In genomic region chr1:73715571-73715970, GRCm38 (mm10) we compare ENCODE assay signal across 25 mouse cellular contexts.
A peak's percentile ranks its signal among the peaks of the same experiment; 100 is the strongest.
DNase-seq lines count a peak whose midpoint lies in the region; ATAC-seq and TF ChIP-seq lines count a peak whose summit lies in the region.
"Had no signal": no experiment of that assay in that cellular context is flagged by ENCODE, and none has a peak within 500 bp of the region (broad histone marks: within the 10 kb centered on the region; RNA-seq: fewer than 3 reads in every experiment).

No protein-coding gene starts in this region.

- DNase-seq in cerebellum, adult 2 months: no peak
- DNase-seq in cerebellum, postnatal 25 days: no peak
- DNase-seq in heart, postnatal 0 days (ENCODE audit: low spot score): no peak
- DNase-seq in layer of hippocampus, adult 2 months (ENCODE audit: low spot score in 2 of 2): no peak
- DNase-seq in layer of hippocampus, postnatal 25 days (ENCODE audit: extremely low spot score in 1 of 2, low spot score in 1 of 2): no peak
- DNase-seq in midbrain, postnatal 0 days (ENCODE audit: low spot score): no peak
- DNase-seq in midbrain, embryonic 14.5 days: no peak
- DNase-seq: adrenal gland, adult 8-10 months; cerebellum, adult 8-10 months; gastrocnemius, postnatal 10 days; kidney, postnatal 4 days; right cerebral cortex, adult 18-20 months; right cerebral cortex, postnatal 4 days had no signal

- TF ChIP-seq POLR2A in cerebellum, adult 2 months (IDR thresholded peaks at IDR 0.05; ENCODE audit: borderline replicate concordance, insufficient read depth, low read length): no peak

- ATAC-seq in heart, postnatal 0 days (ENCODE audit: insufficient read depth, low read depth): no peak
- no peak for ATAC-seq in heart, embryonic 11.5 days (replicated peaks; ENCODE audit: insufficient number of reproducible peaks, low FRiP score, low TSS enrichment)
- ATAC-seq in midbrain, postnatal 0 days (ENCODE audit: low FRiP score): no peak
- ATAC-seq in midbrain, embryonic 14.5 days (ENCODE audit: low FRiP score, low TSS enrichment): no peak
- ATAC-seq: intestine, embryonic 16.5 days; midbrain, embryonic 16.5 days had no signal

- peaks cover 31% of the 10 kb centered on the region for H3K4me1 ChIP-seq in cerebellum, adult 2 months (ENCODE audit: control insufficient read depth, insufficient read depth, low read length)
- peaks cover 12% of the 10 kb centered on the region for H3K4me1 ChIP-seq in heart, postnatal 0 days (ENCODE audit: control insufficient read depth, insufficient read depth)
- H3K4me1 ChIP-seq in heart, embryonic 11.5 days (ENCODE audit: control insufficient read depth, insufficient read depth, low read length): peaks cover 5% of the 10 kb centered on the region; the same call in 1 of the 2 replicates
- no peaks in the 10 kb centered on the region for H3K4me1 ChIP-seq in midbrain, postnatal 0 days (ENCODE audit: insufficient read depth, low read length)
- H3K4me1 ChIP-seq in midbrain, embryonic 14.5 days (ENCODE audit: control insufficient read depth, insufficient read depth, low read length): no peaks in the 10 kb centered on the region
- H3K4me1 ChIP-seq: hindbrain, embryonic 10.5 days; hindbrain, embryonic 15.5 days; limb, embryonic 12.5 days; liver, embryonic 15.5 days; midbrain, embryonic 10.5 days; neural tube, embryonic 12.5 days had no signal

- no peak overlapping the region for H3K4me2 ChIP-seq in heart, postnatal 0 days (ENCODE audit: low read depth, low read length)
- H3K4me2 ChIP-seq in heart, embryonic 11.5 days: no peak overlapping the region
- H3K4me2 ChIP-seq in midbrain, postnatal 0 days (ENCODE audit: low read depth, low read length, poor library complexity, severe bottlenecking): no peak overlapping the region
- H3K4me2 ChIP-seq in midbrain, embryonic 14.5 days (ENCODE audit: low read length): no peak overlapping the region
- H3K4me2 ChIP-seq: hindbrain, embryonic 15.5 days; limb, embryonic 12.5 days; liver, embryonic 15.5 days; neural tube, embryonic 12.5 days had no signal

- no peaks in the 10 kb centered on the region for H3K36me3 ChIP-seq in heart, postnatal 0 days (replicated peaks; ENCODE audit: control insufficient read depth, insufficient read depth, low read length)
- H3K36me3 ChIP-seq in heart, embryonic 11.5 days (ENCODE audit: control insufficient read depth, insufficient read depth, low read length): no peaks in the 10 kb centered on the region
- H3K36me3 ChIP-seq in midbrain, postnatal 0 days (ENCODE audit: insufficient read depth, low read length): no peaks in the 10 kb centered on the region
- H3K36me3 ChIP-seq in midbrain, embryonic 14.5 days (ENCODE audit: control insufficient read depth, insufficient read depth, low read length): no peaks in the 10 kb centered on the region
- H3K36me3 ChIP-seq: heart, embryonic 10.5 days; hindbrain, embryonic 10.5 days; hindbrain, embryonic 15.5 days; limb, embryonic 12.5 days; liver, embryonic 15.5 days; midbrain, embryonic 10.5 days; neural tube, embryonic 12.5 days had no signal

- TF ChIP-seq CTCF in cerebellum, adult 2 months (IDR thresholded peaks at IDR 0.05; ENCODE audit: borderline replicate concordance, insufficient read depth, low read depth, low read length): no peak
- TF ChIP-seq CTCF in heart, postnatal 0 days (IDR thresholded peaks at IDR 0.05; ENCODE audit: low read depth): peak; percentile 36
- peak; percentile 52 for TF ChIP-seq CTCF in layer of hippocampus, adult 2 months (conservative IDR thresholded peaks at IDR 0.05)
- TF ChIP-seq CTCF in midbrain, postnatal 0 days (IDR thresholded peaks at IDR 0.05): peak; percentile 30; the same call in 1 of the 2 replicates

- peak overlapping the region; percentile 84 for H3K27ac ChIP-seq in cerebellum, adult 2 months (ENCODE audit: insufficient read depth, low read length)
- no peak overlapping the region for H3K27ac ChIP-seq in heart, postnatal 0 days (ENCODE audit: low read depth)
- H3K27ac ChIP-seq in heart, embryonic 11.5 days (ENCODE audit: low read depth, low read length): no peak overlapping the region
- H3K27ac ChIP-seq in layer of hippocampus, adult 2 months: no peak overlapping the region
- no peak overlapping the region for H3K27ac ChIP-seq in midbrain, postnatal 0 days (ENCODE audit: low read depth, low read length)
- H3K27ac ChIP-seq in midbrain, embryonic 14.5 days (replicated peaks; ENCODE audit: low read depth, low read length): no peak overlapping the region
- H3K27ac ChIP-seq: heart, embryonic 10.5 days; hindbrain, embryonic 10.5 days; hindbrain, embryonic 15.5 days; limb, embryonic 12.5 days; liver, embryonic 15.5 days; midbrain, embryonic 10.5 days; neural tube, embryonic 12.5 days had no signal

- H3K4me3 ChIP-seq in cerebellum, adult 2 months (replicated peaks; ENCODE audit: insufficient read depth, low read depth, low read length): no peak overlapping the region
- H3K4me3 ChIP-seq in heart, postnatal 0 days (ENCODE audit: low read depth, low read length): no peak overlapping the region
- H3K4me3 ChIP-seq in heart, embryonic 11.5 days (ENCODE audit: low read depth, low read length): no peak overlapping the region
- no peak overlapping the region for H3K4me3 ChIP-seq in layer of hippocampus, adult 2 months
- H3K4me3 ChIP-seq in midbrain, postnatal 0 days (ENCODE audit: low read depth, low read length): no peak overlapping the region
- no peak overlapping the region for H3K4me3 ChIP-seq in midbrain, embryonic 14.5 days (replicated peaks; ENCODE audit: low read depth, low read length)
- H3K4me3 ChIP-seq: erythroblast, embryonic 14.5 days; heart, embryonic 10.5 days; hindbrain, embryonic 10.5 days; hindbrain, embryonic 15.5 days; limb, embryonic 12.5 days; liver, embryonic 15.5 days; midbrain, embryonic 10.5 days; myocyte; neural tube, embryonic 12.5 days had no signal

- TF ChIP-seq EP300 in heart, postnatal 0 days (IDR thresholded peaks at IDR 0.05; ENCODE audit: low read depth): no peak

- WGBS in cerebellum, adult 2 months: 71% methylated on average over 2 of the region's 2 CpGs
- WGBS in heart, postnatal 0 days: 52% methylated on average over 2 of the region's 2 CpGs
- WGBS in heart, embryonic 11.5 days (ENCODE audit: insufficient replicate concordance): 72% methylated on average over 2 of the region's 2 CpGs
- 84% methylated on average over 2 of the region's 2 CpGs for WGBS in midbrain, postnatal 0 days
- 73% methylated on average over 2 of the region's 2 CpGs for WGBS in midbrain, embryonic 14.5 days

- H3K27me3 ChIP-seq in cerebellum, adult 2 months (ENCODE audit: control insufficient read depth, insufficient read depth, low read length): no peaks in the 10 kb centered on the region
- no peaks in the 10 kb centered on the region for H3K27me3 ChIP-seq in heart, postnatal 0 days (ENCODE audit: control insufficient read depth, insufficient read depth, low read length)
- H3K27me3 ChIP-seq in heart, embryonic 11.5 days (ENCODE audit: control insufficient read depth, insufficient read depth, low read length): no peaks in the 10 kb centered on the region
- no peaks in the 10 kb centered on the region for H3K27me3 ChIP-seq in midbrain, postnatal 0 days (ENCODE audit: insufficient read depth, low read length)
- no peaks in the 10 kb centered on the region for H3K27me3 ChIP-seq in midbrain, embryonic 14.5 days (ENCODE audit: control insufficient read depth, insufficient read depth, low read length)
- H3K27me3 ChIP-seq: hindbrain, embryonic 15.5 days; limb, embryonic 12.5 days; liver, embryonic 15.5 days; neural tube, embryonic 12.5 days had no signal

- H3K9ac ChIP-seq in heart, postnatal 0 days (replicated peaks; ENCODE audit: low read depth, low read length): no peak overlapping the region
- H3K9ac ChIP-seq in heart, embryonic 11.5 days (ENCODE audit: low read depth, low read length): no peak overlapping the region
- H3K9ac ChIP-seq in midbrain, postnatal 0 days (replicated peaks; ENCODE audit: low read length, poor library complexity, severe bottlenecking): no peak overlapping the region
- H3K9ac ChIP-seq in midbrain, embryonic 14.5 days (replicated peaks; ENCODE audit: low read length): no peak overlapping the region
- H3K9ac ChIP-seq: hindbrain, embryonic 15.5 days; limb, embryonic 12.5 days; liver, embryonic 15.5 days; neural tube, embryonic 12.5 days had no signal

- no peaks in the 10 kb centered on the region for H3K9me3 ChIP-seq in heart, postnatal 0 days (replicated peaks; ENCODE audit: control insufficient read depth, low read length)
- H3K9me3 ChIP-seq in heart, embryonic 11.5 days (replicated peaks; ENCODE audit: control insufficient read depth, low read length): no peaks in the 10 kb centered on the region
- H3K9me3 ChIP-seq in midbrain, postnatal 0 days (ENCODE audit: low read length): no peaks in the 10 kb centered on the region
- H3K9me3 ChIP-seq in midbrain, embryonic 14.5 days (ENCODE audit: control insufficient read depth, low read length): no peaks in the 10 kb centered on the region
- H3K9me3 ChIP-seq: heart, embryonic 10.5 days; hindbrain, embryonic 10.5 days; hindbrain, embryonic 15.5 days; limb, embryonic 12.5 days; liver, embryonic 15.5 days; midbrain, embryonic 10.5 days; neural tube, embryonic 12.5 days had no signal
